Mouse (Mus musculus) adipocyte (in vitro differentiated cells): ENCODE results near the gene Rap1gap.

Experiments
- DNase-seq: peaks from one replicate; pipeline ENCODE4 v3.0.0-alpha.2; 2016; ENCODE audit warnings: low spot score

Rap1gap gene

DNA sequence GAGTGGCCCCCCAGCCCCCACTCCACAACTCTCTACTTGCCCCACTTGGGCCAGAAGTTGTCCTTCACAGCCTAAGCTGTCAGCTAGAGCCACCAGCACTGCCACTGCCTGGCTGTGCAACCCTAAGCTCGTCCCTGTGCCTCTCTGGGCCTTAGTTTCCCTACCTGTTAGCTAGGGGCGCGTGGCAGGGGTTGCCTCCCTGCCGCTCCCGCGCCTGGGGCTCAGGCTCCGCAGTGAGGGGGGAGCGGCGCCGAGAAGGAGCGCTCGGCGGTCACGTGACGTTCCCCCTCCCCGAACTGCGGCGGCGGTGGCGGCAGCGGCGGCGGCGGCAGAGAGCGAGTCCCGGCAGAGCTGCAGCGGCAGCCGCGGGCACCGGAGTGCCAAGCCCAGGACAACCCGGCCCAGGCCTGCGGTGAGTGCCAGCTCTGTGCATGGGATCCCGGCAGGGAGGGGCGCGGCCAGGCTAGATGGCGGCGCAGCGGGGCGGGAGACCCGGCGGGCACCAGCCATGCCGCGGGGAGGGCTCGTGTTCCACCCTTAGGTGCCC, at the start of gene Rap1gap:
Gene Rap1gap, plus strand, starts transcription at position 294 of the 547 bp plus-strand sequence.
- DNase-seq, result no peak

DNA sequence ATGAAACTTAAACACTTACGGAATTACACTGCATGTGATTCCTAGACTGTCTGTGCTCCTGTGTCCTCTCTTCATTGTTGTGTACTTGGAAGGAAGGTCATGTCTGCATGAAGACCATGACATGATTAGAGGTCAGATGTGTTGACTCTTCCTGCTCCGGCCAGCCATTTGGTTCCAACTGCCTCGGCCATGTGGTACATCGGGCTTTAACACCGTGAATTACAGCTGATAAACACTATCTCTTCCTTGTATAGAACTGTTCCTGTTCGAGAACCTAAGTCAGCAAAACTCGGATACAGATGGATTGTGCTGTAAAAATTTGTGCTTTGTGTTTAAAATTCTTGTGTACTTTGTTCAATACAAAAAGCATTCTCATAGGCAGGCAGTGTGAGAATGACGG, 41.7 kb upstream of the Rap1gap start:
- DNase-seq, result no peak

DNA sequence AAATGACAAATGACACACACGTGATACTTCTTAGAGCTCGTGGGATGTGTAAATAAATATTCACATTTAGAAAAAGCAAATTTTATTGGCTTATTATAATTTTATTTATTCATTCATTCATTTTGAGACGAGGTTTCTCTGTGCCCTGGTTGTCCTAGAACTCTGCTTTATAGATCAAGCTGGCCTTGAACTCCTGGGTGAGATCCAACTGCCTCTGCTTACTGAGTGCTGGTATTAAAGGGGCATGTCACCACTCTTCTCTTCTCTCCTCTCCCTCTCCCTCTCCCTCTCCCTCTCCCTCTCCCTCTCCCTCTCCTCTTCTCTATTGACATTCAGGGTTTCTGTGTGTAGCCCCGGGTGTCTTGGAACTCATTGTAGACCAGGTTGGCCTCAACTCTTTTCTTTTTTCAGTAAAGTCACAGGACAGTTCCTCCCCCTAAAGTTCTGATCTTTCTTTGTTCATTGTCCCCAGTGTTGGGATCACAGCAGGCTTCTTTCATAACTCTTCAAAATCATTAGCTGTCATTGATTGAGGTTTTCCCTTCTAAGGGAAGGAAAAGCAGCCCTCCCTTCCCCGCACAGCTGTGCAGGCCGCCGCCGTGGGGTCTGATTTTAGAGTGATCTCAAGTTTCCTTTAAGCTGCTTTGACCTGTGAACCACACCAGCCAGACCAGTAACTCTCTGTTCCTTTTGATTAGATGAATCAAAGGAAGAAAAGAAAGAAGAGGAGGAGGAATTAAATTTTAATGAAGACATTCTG, 36.9 kb upstream of the Rap1gap start:
- DNase-seq, result no peak

DNA sequence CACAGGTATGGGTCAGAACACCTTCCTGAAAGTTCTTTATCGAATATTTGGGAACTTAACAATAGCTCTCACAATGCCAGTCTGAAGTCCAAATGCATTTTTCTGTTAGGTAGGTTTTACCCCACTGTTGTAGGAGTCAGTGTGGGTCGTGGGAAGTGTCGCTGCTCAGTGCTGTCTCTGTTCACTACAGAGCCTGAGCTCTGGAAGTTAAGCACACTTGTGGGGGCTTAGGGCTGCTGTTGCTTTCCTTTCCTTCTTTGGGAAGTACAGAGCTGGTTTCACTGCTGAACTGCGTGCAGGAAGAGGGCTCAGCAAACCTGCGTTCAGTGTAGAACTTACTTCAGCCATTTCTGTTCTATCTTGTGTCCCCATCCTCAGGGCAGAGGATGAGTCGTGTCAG, 36.1 kb upstream of the Rap1gap start:
- DNase-seq, result no peak

DNA sequence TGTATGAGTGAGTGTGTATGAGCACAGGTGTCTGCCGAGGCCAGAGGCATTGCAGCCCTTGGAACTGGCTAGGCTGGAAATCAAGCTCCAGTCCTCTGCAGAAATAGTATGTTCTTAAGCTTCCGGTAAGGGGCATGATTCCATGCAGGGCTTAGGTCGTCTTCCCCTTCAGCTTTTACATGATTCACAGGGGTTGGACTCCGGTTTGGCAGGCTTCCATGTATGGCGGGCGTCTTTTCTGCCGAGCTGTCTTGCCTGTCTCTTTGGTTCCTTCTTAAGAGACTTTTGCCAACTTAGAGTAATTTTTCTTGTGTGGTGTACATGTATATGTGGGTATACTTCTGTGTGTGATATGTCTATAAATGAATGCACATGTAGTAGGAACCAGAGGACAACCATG, 35.2 kb upstream of the Rap1gap start:
- DNase-seq, result peak; percentile 50

DNA sequence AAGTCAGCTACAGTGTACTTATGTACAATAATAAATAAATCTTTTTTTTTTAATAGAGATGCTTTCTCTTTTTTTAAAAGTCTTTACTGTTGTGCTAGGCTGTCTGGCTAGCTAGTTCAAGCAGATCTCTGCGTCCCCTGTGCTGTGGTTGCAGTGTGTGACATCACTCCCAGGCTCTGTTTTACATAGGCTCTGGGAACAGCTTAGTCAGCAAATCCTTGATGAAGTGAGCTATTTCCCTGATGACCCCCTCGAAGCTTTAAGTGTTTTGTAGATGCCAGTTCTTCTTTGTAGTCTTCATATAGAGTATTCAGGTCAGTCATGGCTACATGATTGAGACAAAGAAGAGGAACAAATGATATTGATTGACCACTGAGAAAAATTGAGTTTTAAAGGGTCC, 34.4 kb upstream of the Rap1gap start:
- DNase-seq, result no peak

DNA sequence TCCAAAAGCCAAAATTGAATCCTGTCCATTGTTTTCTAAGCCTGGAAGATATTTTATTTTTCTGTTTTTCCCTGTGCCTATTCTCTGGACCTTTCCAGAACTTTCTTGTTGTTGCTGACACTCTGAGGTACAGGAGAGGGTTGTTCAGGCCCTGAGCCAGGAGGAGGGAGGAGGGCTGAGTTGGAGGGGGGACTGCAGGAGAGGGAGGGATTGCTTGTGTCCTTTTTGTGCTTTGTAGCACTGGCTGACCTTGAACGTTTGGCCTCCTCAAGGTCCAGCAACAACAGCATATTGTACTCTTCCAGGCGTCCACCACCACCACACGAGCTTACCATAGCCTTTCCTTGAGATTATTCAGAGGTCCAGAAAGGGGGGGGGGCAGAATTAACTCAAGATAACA, 32.9 kb upstream of the Rap1gap start:
- DNase-seq, result no peak

DNA sequence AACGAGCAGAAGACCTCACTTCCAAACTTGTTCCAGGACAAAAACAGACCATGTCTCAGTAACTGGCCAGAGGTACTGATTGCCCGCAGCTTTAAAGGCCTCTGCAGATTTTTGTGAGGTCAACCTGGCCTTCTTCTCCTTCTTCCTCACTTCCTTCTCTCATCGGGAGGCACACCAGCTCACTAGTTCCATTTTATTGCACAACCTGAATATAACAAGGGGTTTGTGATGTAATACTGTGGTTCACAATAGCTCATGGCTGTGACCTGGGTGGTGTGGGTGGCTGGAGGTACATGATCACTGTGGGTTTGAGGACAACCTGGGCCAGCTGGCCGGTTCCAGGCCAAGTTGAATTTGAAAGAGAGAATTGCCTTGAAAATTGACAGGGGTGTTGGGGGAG, 31.1 kb upstream of the Rap1gap start:
- DNase-seq, result no peak

DNA sequence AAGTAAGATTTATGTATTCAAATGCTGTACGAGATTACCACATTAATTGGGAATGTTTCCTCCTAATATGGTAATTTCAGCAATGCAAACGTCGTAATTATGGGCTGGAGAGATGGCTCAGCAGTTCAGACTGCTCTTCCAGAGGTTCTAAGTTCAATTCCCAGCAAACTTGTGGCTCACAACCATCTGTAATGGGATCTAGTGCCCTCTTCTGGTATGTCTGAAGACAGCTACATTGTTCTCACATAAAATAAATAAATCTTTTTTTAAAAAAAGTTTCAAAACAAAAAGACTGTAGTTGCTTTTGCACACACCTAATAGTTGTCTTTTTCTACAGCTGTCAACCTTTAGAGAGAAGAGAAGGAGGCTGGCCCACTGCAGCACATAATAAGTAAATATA, 27.9 kb upstream of the Rap1gap start:
- no peak for DNase-seq

DNA sequence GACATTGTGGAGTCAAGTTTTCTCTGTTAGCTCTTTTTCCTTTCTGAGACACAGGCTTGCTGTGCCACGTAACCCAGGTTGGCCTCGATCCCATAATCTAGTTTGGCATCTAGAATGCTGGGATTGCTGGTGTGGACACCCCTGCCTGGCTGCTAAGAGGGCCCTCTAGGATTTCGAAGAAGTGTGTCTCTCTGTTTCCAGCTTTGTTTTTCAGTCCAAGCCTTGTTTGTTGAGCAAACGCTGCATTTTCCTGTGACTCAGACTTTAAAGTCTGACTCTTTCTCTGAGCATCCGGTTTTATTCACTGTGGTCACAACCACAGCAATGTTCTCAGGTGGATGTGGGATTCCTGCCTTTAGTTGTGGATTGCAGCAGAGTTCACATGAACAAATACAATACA, 23.0 kb upstream of the Rap1gap start:
- DNase-seq, result peak; percentile 70

DNA sequence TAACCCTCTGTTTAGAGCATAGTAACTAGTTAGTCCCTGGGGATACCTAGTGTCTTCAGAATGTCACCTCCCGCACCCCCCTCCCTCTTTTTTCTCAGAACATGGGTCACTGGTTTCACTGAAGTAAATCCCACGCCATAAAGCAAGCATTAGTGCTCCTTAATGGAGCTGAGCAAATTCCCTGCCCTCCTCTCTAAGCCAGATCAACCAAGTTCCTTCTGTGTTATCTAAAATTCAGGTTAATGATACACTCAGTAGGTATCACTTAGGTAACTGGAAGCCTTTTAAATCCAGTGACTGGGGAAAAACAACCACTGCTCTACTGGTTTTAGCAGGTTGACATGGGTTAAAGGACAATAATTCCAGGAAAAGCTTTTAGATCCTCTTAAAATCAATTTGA, 22.4 kb upstream of the Rap1gap start:
- no peak for DNase-seq

DNA sequence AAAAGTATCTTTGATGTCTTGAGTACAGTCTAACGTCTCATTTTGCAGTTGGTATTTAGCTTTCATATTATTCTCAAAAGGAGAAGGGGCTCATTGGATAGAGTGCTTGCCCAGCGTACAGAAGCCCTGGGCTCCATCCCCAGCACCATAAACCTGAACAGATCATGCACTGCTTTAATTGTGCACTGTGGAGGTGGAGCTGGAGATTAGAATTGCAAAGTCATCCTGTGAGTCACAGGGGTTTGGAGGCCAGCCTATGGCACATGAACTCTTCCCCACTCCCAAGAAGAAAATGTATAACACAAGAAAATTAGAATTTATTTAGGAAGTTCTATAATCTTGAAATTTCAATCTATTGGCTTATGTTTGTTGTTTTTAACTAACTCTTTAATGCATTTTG, 21.1 kb upstream of the Rap1gap start:
- DNase-seq, result no peak

DNA sequence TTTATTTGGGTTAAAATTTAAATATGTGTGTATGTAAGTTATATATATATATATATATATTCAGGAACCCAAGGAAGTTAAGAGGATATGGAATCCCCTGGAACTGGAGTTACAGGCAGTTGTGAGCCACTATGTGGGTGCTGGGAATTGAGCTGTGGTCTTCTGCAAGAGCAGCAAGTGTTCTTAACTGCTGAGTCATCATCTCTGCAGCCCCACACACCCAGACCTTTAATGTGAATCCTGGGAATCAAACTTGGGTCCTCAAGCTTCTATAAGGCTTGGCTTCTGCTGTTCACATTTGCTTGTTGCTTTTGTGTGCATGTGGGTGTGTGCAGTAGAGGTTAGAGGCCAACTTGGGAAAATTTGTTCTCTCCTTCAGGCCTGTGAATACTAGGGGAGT, 18.3 kb upstream of the Rap1gap start:
- DNase-seq, result no peak

DNA sequence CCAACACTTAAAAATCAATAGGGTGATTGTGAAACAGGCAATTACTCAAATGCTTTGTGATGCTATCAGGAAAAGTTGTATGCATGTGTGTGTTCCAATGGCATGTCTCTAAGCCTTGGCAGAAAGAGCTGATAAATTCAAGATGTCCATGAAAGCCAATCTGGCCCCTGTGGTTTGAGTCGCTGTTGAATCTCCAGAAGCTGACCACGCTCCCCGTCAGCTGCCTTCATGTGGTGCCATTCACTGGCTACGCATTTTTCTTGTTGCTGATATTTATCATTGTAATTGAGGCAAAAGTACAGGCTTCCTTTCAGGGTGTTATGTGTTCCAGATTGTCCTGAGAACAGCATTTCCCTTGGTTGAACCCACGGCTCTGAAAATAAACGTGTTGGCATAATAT, 16.9 kb upstream of the Rap1gap start:
- DNase-seq, result no peak

DNA sequence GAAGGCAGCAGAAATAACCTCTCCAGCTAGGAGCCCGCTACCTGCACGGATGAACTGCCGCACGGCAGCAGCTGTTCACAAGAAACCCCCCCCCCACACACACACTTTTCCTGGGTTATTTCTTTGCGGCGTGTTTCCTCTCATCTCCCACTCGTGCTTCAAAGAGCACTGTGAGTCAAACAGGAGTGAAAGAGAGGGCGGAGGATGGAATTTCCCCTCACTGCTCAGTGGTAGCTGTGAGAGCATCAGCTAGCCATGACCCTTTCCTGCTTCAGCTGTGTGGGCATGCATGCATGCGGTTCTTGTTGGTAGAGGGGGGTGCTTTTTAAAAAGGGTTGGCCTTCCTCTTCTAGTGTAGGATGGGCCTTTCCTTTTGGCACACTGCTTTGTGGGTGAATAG, 16.3 kb upstream of the Rap1gap start:
- no peak for DNase-seq

DNA sequence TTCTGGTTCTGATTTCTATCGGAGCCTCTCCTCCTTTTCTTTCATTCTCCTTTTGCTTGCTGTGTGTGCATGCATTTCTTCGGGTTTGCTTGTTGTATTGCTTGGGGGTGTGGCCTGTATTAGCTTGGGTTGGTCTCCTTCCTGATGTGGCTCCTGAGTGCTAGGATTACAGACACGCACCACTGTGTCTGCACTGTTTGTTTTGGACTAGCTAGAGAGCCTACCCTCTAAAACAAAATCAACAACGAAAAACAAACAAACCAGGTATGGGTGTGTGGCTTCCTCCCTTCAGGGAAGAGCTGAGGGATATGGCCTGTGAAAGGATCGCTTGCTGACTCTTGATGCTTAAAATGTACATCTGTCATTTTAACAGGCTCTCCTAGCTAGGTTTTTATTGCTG, 13.6 kb upstream of the Rap1gap start:
- no peak for DNase-seq

DNA sequence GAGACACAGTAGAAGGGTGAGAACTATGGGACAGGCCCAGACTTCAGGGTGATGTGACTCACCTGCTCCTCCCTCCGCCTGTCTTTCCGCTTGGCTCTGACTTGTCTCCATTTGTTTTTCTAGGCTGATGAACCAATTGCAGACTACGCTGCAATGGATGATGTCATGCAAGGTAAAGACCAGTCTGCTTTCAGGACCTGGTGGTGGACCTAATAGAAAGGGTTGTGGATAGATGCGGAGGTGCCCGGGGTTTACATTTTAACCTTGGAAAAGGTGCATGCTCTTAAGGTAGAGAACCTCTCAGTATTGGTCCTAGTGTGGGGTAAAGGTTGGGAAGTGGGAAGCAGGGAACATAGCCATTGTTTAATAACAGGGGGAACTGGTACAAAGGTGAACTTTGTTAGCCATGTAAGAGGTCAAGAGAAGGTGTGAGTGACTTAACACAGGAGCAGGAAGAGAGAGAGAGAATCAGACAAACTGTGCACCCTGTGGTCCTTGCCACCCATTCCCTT, 11.6 kb upstream of the Rap1gap start:
- no peak for DNase-seq

DNA sequence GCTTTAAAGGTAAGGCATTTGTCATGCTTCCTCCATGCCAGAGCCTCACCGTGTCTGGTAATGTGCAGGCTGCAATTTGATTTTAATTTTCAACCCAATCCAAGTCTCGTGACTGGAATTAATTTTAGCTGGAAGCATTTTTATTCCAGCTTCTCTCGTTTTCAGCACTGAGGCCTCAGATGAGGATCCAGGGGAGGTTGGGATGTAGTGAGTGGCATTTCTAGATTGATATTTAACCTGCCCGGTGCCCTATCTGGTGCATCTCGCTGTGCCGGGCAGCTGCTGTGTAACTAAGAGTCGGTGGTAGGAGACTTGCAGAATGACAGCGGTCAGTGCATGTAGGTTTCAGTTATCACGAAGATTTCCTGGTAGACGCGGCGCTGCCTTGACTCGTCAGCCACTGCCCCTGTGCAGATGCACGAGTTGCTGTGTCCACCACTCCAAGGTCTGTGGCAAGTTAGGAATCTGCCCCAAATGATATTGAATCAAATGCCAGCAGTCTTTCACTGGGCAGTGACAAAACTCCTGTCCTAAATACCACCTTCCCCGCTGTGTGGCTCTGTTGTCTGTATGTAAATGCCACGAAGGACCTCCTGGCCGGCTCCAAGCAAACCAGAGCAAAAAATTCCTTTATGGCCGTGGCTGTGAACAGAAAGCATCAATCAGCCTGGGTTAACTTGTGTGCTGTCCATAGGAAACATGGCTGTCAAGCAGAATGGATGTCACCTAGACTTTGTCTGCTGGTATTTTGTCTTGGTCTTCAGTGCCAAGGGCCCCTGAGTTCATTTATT, 9.1 kb upstream of the Rap1gap start:
- DNase-seq, result no peak

DNA sequence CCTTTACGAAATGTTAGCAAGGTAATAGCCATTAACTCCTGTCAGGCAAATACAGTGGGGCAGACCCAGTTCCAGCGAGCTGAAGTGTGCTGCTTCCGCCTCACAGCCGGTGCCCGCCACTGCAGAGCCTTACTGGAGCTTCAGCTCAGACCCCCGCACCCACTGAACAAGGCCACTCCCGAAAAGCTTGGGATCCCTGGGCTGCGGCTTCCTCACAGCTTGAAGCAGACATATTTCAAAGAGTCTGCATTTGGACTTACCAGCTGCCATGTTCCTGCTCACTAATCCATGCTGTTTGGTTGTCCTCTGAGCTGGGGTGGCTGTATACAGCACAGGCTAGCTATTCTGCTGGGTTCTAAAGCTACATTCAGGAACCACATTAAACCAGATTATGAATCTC, 6.9 kb upstream of the Rap1gap start:
- DNase-seq, result no peak

DNA sequence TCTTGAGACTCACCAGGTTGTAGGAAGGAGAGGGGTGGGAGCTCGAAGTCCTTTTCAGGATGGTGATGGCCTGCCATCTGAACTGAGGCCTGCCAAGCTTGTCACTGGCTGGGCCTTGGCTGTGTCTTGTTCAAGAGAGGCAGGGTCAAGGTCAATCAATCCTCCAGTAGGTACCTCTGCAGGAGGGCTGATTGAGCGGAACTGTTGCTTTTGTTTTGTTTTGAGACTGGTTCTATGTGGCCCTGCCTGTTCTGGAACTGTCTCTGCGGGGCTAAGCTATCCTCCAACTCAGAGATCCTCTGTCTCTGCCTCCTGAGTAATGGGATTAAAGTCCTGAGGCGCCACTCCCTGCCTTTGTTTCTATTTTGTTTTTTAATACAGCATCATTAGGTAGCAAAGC, 5.0 kb upstream of the Rap1gap start:
- no peak for DNase-seq

DNA sequence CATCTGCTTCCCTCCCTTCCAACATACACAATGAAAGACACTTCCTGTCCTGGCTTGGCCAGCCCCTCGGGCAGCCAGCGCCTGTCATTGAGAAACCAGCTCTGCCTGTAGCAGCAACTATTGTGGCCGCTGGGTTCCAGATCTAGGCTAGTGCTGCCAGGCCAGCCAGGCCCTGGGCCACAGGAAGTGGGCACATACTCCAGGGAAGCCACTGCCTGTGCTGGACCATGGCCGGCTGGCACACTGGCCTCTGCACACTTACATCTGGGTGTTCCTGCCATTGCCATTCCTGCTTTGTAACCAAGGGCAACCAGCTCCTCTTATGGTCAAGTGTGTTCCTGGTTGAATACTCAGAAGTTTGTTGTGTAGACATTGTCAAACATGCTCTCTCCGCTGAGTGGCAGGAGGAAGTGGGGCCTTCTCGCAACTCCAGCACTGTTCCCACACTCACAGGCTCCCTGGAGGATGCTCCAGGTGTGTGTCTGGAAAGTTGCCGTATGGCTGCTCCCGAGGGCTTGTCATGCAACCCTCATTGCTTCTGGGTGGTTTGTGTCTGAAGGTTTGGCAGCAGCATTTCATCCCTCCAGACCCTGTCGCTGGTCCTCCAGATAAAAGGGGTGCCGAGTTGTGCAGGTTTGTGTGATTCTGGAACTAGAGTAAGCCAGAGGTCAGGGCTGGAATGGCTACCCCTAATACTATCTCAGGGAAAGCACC, 4.0 kb upstream of the Rap1gap start:
- no peak for DNase-seq

DNA sequence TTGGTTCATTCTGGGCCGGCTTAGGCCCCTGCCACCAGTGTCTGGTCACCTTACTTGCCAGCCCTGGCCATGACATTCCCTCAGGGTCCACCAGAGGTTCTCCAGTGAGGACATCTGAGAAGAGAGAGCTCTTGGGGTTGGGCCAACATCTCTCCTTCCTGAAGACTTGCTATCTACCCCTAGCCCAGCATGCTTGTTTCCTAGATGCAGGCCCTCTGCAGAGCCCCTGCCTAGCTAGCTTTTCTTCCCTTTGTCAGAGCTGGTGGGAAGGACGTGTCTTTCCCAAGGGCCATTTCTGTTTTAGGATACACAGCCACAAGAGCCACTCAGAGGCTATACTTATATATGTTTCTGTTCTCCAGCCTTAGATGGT, 3.5 kb upstream of the Rap1gap start:
- no peak for DNase-seq

DNA sequence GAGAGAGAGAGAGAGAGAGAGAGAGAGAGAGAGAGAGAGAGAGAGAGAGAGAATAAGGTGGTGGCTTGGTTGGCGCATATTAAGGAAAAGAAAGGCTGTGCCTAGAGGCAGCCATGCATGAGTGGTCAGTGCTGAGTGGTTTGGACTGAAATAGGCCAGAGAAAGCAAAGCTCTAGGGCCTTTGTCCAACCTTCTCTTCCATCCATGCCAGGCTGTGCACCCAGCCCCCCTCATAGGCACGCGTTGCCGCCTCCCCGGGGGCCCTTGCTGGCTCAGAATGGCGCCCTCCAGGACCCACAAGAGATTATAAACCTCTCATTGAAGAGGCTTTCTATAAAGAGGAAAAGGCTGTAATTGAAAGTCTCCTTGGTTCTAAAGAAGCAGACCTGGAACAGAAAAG, 3.0 kb upstream of the Rap1gap start:
- no peak for DNase-seq
